Mouse (Mus musculus): ENCODE measurements around the gene Slfn4.
"Not testable (repeated sequence)": the region's sequence is repeated elsewhere in the genome, so short reads cannot be mapped to it uniquely, and the experiment has no call there.

Gene Slfn4

DNA sequence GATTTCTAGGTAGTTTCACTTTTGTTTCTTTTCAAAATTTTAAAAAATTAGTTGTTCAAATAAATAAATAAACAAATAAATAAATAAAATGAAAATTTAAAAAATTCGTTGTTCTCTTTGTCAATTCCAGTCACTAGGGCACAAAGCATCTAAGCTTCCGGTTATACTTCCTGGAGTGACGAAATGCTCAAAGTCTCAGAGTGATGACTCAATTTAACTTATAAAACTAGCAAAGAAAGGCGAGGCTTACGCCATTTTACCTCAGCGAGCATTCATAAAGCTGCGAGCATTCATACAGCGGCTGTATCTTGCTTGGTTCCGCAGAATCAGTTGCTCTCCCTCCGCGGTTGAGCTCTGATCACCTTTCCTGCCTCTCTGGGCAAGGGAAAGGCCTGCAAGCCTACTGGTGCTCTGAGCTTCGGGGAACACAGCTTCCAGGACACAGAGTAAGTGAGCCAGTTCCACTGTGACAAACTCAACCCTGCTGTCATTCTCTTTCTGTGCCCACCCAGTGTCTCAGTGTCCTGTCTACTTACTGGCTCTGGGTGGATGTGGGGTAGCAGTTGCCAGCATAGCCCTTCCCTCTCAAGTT lies at the start of gene Slfn4:
Slfn4 (plus strand) TSS at position 239 of the 592 bp plus-strand sequence.
- no peak for TF ChIP-seq POU5F1 (IDR thresholded peaks at IDR 0.05; ENCODE audit: borderline replicate concordance, low read length)
- TF ChIP-seq CTCF (conservative IDR thresholded peaks at IDR 0.05; ENCODE audit: low read length) = no peak
- TF ChIP-seq NANOG (IDR thresholded peaks at IDR 0.05; ENCODE audit: borderline replicate concordance, low read length) = no peak
- H3K36me3 ChIP-seq (ENCODE audit: insufficient read depth, low read length) = no peaks in the 10 kb centered on the region
- H3K9me3 ChIP-seq (ENCODE audit: low read length) = no peaks in the 10 kb centered on the region
- H3K27me3 ChIP-seq (ENCODE audit: insufficient read depth, low read length) = peaks cover 4% of the 10 kb centered on the region; the same call in 1 of the 2 replicates
- H3K4me1 ChIP-seq (replicated peaks; ENCODE audit: low read depth, low read length) = no peaks in the 10 kb centered on the region; the same call in 1 of the 2 replicates
- no peak within 1 kb of the TSS for H3K4me3 ChIP-seq (replicated peaks; ENCODE audit: low read length)

DNA sequence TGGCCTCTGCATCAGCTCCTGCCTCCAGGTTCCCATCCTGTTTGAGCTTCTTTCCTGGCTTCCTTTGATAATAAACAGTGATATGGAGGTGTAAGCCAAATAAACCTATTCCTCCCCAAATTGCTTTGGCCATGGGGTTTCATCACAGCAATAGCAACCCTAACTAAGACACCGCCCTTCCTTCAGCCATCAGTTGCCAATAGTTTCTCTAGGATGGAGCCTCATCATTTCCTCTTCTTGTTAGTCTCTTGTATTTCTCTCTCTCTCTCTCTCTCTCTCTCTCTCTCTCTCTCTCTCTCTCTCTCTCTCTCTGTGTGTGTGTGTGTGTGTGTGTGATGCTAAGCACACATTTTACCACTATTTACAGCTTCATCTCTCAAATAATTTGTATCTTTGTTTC lies 49.4 kb upstream of the Slfn4 start:
- H3K27me3 ChIP-seq (ENCODE audit: insufficient read depth, low read length); H3K36me3 ChIP-seq (ENCODE audit: insufficient read depth, low read length); H3K4me3 ChIP-seq (replicated peaks; ENCODE audit: low read length); H3K4me1 ChIP-seq (replicated peaks; ENCODE audit: low read depth, low read length); H3K9me3 ChIP-seq (ENCODE audit: low read length): not testable (repeated sequence)

GRCm38 (mm10) chr11:83137253-83137652 lies 37.7 kb upstream of the Slfn4 start:
- H3K9me3 ChIP-seq (ENCODE audit: low read length); H3K36me3 ChIP-seq (ENCODE audit: insufficient read depth, low read length); H3K27me3 ChIP-seq (ENCODE audit: insufficient read depth, low read length); H3K4me3 ChIP-seq (replicated peaks; ENCODE audit: low read length); H3K4me1 ChIP-seq (replicated peaks; ENCODE audit: low read depth, low read length): not testable (repeated sequence)

- H3K27me3 ChIP-seq (ENCODE audit: insufficient read depth, low read length); H3K36me3 ChIP-seq (ENCODE audit: insufficient read depth, low read length); H3K9me3 ChIP-seq (ENCODE audit: low read length); H3K4me3 ChIP-seq (replicated peaks; ENCODE audit: low read length); H3K4me1 ChIP-seq (replicated peaks; ENCODE audit: low read depth, low read length): not testable (repeated sequence)
Measured at GRCm38 (mm10) chr11:83148939-83149338, 26.0 kb upstream of the Slfn4 start.

DNA sequence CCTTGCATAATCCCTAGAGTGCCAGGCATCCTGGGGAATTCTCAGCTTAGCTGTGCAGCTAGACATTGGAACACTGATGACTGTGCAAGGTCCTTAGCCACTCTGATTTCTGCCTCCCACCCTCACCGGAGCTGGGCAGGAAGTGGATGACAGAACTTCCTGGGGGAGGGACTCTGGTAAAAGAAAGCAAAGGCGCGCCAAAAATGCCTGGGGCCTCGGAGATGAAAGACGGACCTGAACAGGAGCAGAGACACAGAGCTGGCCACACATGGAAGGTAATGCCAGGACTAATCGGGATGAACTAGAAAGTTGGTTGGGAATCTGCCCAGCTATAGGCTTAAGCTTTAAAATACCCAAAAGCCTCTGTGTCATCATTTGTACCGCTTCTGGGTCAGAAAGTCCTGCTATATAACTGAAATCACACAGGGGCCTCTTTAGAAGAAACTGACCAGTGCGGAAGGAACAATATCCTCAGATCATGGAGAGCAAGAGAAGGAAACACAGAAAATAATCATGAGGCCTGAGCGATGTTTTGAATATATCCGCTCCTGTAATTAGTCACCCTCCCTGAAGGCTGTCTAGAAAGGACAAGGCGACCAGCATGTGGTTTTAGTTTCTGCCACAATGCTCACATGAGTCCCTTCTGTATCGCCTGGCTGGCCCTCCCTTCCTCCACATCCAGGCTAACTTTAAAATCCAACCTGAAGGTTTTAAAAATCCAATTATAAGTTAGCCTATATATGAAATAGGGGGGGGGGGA lies 16.3 kb downstream of the Slfn4 start, which contains the start of gene Slfn3:
Slfn3 (plus strand) TSS at position 197 of the 760 bp plus-strand sequence.
- TF ChIP-seq POU5F1 (IDR thresholded peaks at IDR 0.05; ENCODE audit: borderline replicate concordance, low read length) = no peak
- TF ChIP-seq NANOG (IDR thresholded peaks at IDR 0.05; ENCODE audit: borderline replicate concordance, low read length) = no peak
- TF ChIP-seq CTCF (conservative IDR thresholded peaks at IDR 0.05; ENCODE audit: low read length) = no peak
- Histone ChIP-seq H3K9me3 (ENCODE audit: low read length) (no peaks in the 10 kb centered on the region), H3K4me1 (replicated peaks; ENCODE audit: low read depth, low read length) (no peaks in the 10 kb centered on the region), H3K4me3 (replicated peaks; ENCODE audit: low read length) (no peak within 1 kb of the TSS), H3K36me3 (ENCODE audit: insufficient read depth, low read length) (no peaks in the 10 kb centered on the region), H3K27me3 (ENCODE audit: insufficient read depth, low read length) (no peaks in the 10 kb centered on the region)

DNA sequence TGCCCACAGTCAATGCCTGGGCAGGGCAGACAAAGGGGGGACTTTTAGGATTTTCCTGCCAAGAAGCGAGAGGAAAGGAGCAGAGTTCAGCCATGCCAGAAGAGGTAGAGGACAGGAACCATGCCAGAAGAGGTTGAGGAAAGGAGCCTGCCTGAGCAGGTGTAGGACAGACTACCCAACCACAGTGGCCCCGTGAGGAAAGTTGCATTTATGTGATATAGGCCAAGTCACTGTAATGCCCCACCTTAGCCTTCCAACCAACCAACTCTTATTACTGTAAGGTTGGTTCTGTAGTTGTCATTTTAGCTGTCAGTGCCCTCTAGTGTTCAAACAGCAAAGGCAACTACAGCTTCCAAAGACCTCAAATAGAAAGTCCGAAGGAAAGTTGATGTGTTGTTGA lies 17.0 kb downstream of the Slfn4 start:
- H3K4me1 ChIP-seq (replicated peaks; ENCODE audit: low read depth, low read length) = no peaks in the 10 kb centered on the region
- H3K36me3 ChIP-seq (ENCODE audit: insufficient read depth, low read length) = no peaks in the 10 kb centered on the region
- no peaks in the 10 kb centered on the region for H3K27me3 ChIP-seq (ENCODE audit: insufficient read depth, low read length)
- TF ChIP-seq POU5F1 (IDR thresholded peaks at IDR 0.05; ENCODE audit: borderline replicate concordance, low read length) = no peak
- no peak for TF ChIP-seq NANOG (IDR thresholded peaks at IDR 0.05; ENCODE audit: borderline replicate concordance, low read length)
- peak; percentile 61 for TF ChIP-seq CTCF (conservative IDR thresholded peaks at IDR 0.05; ENCODE audit: low read length)
- no peaks in the 10 kb centered on the region for H3K9me3 ChIP-seq (ENCODE audit: low read length)
- H3K4me3 ChIP-seq (replicated peaks; ENCODE audit: low read length) = no peak overlapping the region

DNA sequence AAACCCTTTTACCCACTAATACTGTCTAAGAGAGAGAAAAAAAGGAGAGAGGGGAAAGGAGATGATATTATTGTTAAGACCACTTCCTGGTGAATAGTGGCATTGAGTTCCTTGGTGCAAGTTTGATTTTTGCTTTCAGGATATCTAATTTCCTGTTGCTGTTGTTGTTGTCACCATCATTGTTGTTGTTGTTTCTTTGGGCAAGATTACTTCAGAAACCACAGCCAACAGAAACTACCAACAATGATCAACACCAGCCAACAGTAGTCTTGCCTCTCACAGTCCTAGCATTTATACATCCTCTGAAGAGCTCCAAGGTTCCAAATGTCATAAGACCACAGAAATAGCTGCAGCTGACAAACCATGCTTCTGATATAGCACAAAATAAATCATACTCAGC lies 30.0 kb downstream of the Slfn4 start:
- Histone ChIP-seq H3K36me3 (ENCODE audit: insufficient read depth, low read length) (no peaks in the 10 kb centered on the region), H3K27me3 (ENCODE audit: insufficient read depth, low read length) (no peaks in the 10 kb centered on the region), H3K9me3 (ENCODE audit: low read length) (peaks cover 14% of the 10 kb centered on the region), H3K4me1 (replicated peaks; ENCODE audit: low read depth, low read length) (no peaks in the 10 kb centered on the region), H3K4me3 (replicated peaks; ENCODE audit: low read length) (no peak overlapping the region)
- TF ChIP-seq CTCF (conservative IDR thresholded peaks at IDR 0.05; ENCODE audit: low read length) = no peak
- no peak for TF ChIP-seq POU5F1 (IDR thresholded peaks at IDR 0.05; ENCODE audit: borderline replicate concordance, low read length)
- TF ChIP-seq NANOG (IDR thresholded peaks at IDR 0.05; ENCODE audit: borderline replicate concordance, low read length) = no peak

DNA sequence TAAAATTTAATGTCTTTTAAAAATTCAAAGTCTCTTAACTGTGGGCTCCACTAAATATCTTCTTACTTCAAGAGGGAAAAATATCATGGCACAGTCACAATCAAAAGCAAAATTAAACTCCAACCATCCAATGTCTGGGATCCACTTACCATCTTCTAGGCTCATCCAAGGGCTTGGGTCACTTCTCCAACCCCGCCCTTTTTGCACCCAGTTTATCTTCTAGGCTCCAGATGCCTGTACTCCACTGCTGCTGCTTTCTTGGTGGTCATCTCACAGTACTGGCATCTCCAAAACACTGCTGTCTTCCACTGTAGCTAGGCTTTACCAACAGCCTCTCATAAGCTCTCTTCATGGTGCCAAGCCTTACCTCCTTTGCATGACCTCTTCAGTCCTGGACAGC lies 41.1 kb downstream of the Slfn4 start:
- Histone ChIP-seq H3K36me3 (ENCODE audit: insufficient read depth, low read length) (no peaks in the 10 kb centered on the region), H3K27me3 (ENCODE audit: insufficient read depth, low read length) (no peaks in the 10 kb centered on the region), H3K4me3 (replicated peaks; ENCODE audit: low read length) (no peak overlapping the region), H3K4me1 (replicated peaks; ENCODE audit: low read depth, low read length) (no peaks in the 10 kb centered on the region), H3K9me3 (ENCODE audit: low read length) (peaks cover 14% of the 10 kb centered on the region)
- no peak for TF ChIP-seq CTCF (conservative IDR thresholded peaks at IDR 0.05; ENCODE audit: low read length)
- no peak for TF ChIP-seq POU5F1 (IDR thresholded peaks at IDR 0.05; ENCODE audit: borderline replicate concordance, low read length)
- no peak for TF ChIP-seq NANOG (IDR thresholded peaks at IDR 0.05; ENCODE audit: borderline replicate concordance, low read length)

GRCm38 (mm10) chr11:83221328-83221877 lies 46.4 kb downstream of the Slfn4 start:
- no peaks in the 10 kb centered on the region for H3K27me3 ChIP-seq (ENCODE audit: insufficient read depth, low read length)
- peaks cover 11% of the 10 kb centered on the region for H3K9me3 ChIP-seq (ENCODE audit: low read length)
- H3K4me1 ChIP-seq (replicated peaks; ENCODE audit: low read depth, low read length) = no peaks in the 10 kb centered on the region
- TF ChIP-seq NANOG (IDR thresholded peaks at IDR 0.05; ENCODE audit: borderline replicate concordance, low read length) = no peak
- TF ChIP-seq CTCF (conservative IDR thresholded peaks at IDR 0.05; ENCODE audit: low read length) = no peak
- no peak for TF ChIP-seq POU5F1 (IDR thresholded peaks at IDR 0.05; ENCODE audit: borderline replicate concordance, low read length)
- no peaks in the 10 kb centered on the region for H3K36me3 ChIP-seq (ENCODE audit: insufficient read depth, low read length)
- no peak overlapping the region for H3K4me3 ChIP-seq (replicated peaks; ENCODE audit: low read length)
